Mouse (Mus musculus): ENCODE data around the gene Lpin2. TPM values are rescaled to one million over a fixed set of nuclear protein-coding genes. Genes with fewer than 3 reads are reported as not detected.
A peak's percentile ranks its signal among the peaks of the same experiment; 100 is the strongest.

Gene Lpin2
- polyA plus RNA-seq, 1 experiment = 7.6 TPM

DNA sequence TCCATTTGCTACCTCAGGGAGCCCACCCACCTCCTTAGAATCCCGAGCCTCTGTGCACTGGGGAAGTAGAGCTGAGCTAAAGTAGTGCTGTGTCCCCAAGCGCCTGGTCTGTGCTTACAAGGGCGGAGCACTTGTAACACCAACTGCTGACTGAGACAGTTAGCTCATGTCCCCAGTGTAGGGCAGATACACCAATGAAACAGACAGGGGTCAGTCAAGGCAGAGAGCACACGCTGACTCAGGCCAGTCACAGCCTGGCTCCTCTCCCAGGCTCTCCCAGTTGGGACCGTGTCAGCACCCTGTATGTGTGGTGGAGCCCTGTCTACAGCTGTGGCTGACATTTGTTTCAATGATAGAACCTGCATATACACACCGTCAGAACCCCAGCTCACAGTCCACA is 103.6 kb downstream of the Lpin2 start:
- H3K4me3 ChIP-seq (replicated peaks) = peak overlapping the region; percentile 79
- H3K27me3 ChIP-seq (replicated peaks) = no peaks in the 10 kb centered on the region
- no peaks in the 10 kb centered on the region for H3K9me3 ChIP-seq
- no peak for TF ChIP-seq FLI1 (IDR thresholded peaks at IDR 0.05; ENCODE audit: low read length)
- TF ChIP-seq GATA1 (IDR thresholded peaks at IDR 0.05; ENCODE audit: borderline replicate concordance, low read length) = no peak
- peaks cover 31% of the 10 kb centered on the region for H3K36me3 ChIP-seq (replicated peaks; ENCODE audit: low read length)
- peaks cover 90% of the 10 kb centered on the region for H3K4me1 ChIP-seq

- Histone ChIP-seq H3K27me3 (replicated peaks) (no peaks in the 10 kb centered on the region), H3K4me3 (replicated peaks) (peak overlapping the region; percentile 60), H3K4me1 (peaks cover 100% of the 10 kb centered on the region), H3K36me3 (replicated peaks; ENCODE audit: low read length) (peaks cover 26% of the 10 kb centered on the region), H3K9me3 (no peaks in the 10 kb centered on the region)
- TF ChIP-seq FLI1 (IDR thresholded peaks at IDR 0.05; ENCODE audit: low read length) = no peak
- no peak for TF ChIP-seq GATA1 (IDR thresholded peaks at IDR 0.05; ENCODE audit: borderline replicate concordance, low read length)
Measured at GRCm38 (mm10) chr17:71287586-71287985, 105.2 kb downstream of the Lpin2 start.

- H3K27me3 ChIP-seq (replicated peaks) = no peaks in the 10 kb centered on the region
- TF ChIP-seq GATA1 (IDR thresholded peaks at IDR 0.05; ENCODE audit: borderline replicate concordance, low read length) = no peak
- TF ChIP-seq FLI1 (IDR thresholded peaks at IDR 0.05; ENCODE audit: low read length) = no peak
- H3K4me1 ChIP-seq = peaks cover 100% of the 10 kb centered on the region
- H3K9me3 ChIP-seq = no peaks in the 10 kb centered on the region
- peak overlapping the region; percentile 66 for H3K4me3 ChIP-seq (replicated peaks)
- H3K36me3 ChIP-seq (replicated peaks; ENCODE audit: low read length) = peaks cover 26% of the 10 kb centered on the region
Measured at GRCm38 (mm10) chr17:71288145-71288758, 105.9 kb downstream of the Lpin2 start.

- Histone ChIP-seq H3K4me3 (replicated peaks) (no peak overlapping the region), H3K36me3 (replicated peaks; ENCODE audit: low read length) (peaks cover 27% of the 10 kb centered on the region), H3K9me3 (no peaks in the 10 kb centered on the region), H3K4me1 (peaks cover 100% of the 10 kb centered on the region), H3K27me3 (replicated peaks) (no peaks in the 10 kb centered on the region)
- TF ChIP-seq GATA1 (IDR thresholded peaks at IDR 0.05; ENCODE audit: borderline replicate concordance, low read length) (no peak), FLI1 (IDR thresholded peaks at IDR 0.05; ENCODE audit: low read length) (no peak)
Measured at GRCm38 (mm10) chr17:71288808-71289548, 106.6 kb downstream of the Lpin2 start.

GRCm38 (mm10) chr17:71289572-71290176 is 107.3 kb downstream of the Lpin2 start:
- peaks cover 100% of the 10 kb centered on the region for H3K4me1 ChIP-seq
- H3K36me3 ChIP-seq (replicated peaks; ENCODE audit: low read length) = peaks cover 33% of the 10 kb centered on the region
- no peaks in the 10 kb centered on the region for H3K27me3 ChIP-seq (replicated peaks)
- TF ChIP-seq FLI1 (IDR thresholded peaks at IDR 0.05; ENCODE audit: low read length) (no peak), GATA1 (IDR thresholded peaks at IDR 0.05; ENCODE audit: borderline replicate concordance, low read length) (no peak)
- H3K4me3 ChIP-seq (replicated peaks) = peak overlapping the region; percentile 54
- H3K9me3 ChIP-seq = no peaks in the 10 kb centered on the region

DNA sequence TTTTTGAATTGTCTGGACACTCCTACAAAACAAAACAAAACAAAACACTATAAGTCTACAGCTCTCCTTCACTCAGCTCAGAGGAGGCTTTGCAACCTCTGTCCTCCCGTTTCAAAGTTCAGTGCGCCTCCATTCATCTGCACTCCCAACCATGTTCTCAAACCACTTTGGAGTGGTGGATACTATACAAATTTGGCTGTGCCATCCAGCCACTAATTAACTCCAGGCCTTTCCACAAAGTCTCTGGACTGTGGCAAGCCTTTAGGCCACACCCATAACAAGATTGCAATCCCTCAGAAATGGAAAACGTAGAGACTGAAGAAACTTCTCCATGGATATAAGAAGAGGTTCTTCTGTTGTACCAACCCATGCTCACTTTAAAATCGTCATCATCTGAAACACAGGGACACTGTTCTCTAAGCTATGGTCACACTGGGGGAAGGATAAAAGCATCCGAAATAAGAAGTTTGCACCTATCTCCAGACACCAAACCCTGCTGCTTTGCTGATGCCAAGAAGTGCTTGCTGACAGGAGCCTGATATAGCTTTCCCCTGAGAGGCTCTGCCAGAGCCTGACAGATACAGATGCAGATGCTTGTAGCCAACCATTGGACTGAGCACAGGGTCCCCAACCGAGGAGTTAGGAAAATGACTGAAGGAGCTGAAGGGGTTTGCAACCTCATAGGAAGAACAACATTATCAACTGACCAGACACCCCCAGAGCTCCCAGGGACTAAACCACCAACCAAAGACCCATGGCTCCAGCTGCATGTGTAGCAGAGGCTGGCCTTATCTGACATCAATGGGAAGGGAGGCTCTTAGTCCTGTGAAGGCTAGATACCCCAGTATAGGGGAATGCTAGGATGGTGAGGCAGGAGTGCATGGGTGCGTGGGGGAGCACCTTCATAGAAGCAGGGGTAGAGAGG is 108.4 kb downstream of the Lpin2 start:
- Histone ChIP-seq H3K4me3 (replicated peaks) (peak overlapping the region; percentile 71), H3K9me3 (no peaks in the 10 kb centered on the region), H3K27me3 (replicated peaks) (no peaks in the 10 kb centered on the region), H3K36me3 (replicated peaks; ENCODE audit: low read length) (peaks cover 40% of the 10 kb centered on the region), H3K4me1 (peaks cover 96% of the 10 kb centered on the region)
- no peak for TF ChIP-seq GATA1 (IDR thresholded peaks at IDR 0.05; ENCODE audit: borderline replicate concordance, low read length)
- TF ChIP-seq FLI1 (IDR thresholded peaks at IDR 0.05; ENCODE audit: low read length) = no peak

DNA sequence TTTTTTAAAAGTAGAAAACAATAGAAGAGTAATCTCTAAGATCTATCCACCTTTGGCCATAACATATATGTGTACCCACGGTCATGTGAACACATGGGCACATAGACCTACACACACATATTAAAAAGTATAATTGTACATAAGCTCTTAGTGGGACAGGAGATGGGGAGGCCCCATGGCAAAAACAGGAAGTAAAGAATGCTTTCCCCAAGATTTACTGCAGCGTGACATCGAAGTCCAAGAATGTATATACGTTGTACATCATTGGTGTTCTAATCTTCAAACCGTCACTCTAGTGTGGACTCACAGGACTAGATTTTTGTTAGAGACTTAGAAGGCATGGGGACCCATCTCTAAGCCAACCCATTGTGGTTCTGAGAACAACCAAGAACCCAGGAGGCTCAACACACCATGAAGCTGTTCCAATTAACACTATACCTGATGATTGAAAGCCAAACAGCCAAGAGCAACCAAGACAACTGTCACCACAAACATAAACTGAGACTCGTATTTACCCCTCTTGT is 109.6 kb downstream of the Lpin2 start:
- Histone ChIP-seq H3K27me3 (replicated peaks) (no peaks in the 10 kb centered on the region), H3K36me3 (replicated peaks; ENCODE audit: low read length) (peaks cover 48% of the 10 kb centered on the region), H3K4me1 (peaks cover 92% of the 10 kb centered on the region), H3K4me3 (replicated peaks) (no peak overlapping the region), H3K9me3 (no peaks in the 10 kb centered on the region)
- TF ChIP-seq GATA1 (IDR thresholded peaks at IDR 0.05; ENCODE audit: borderline replicate concordance, low read length) (no peak), FLI1 (IDR thresholded peaks at IDR 0.05; ENCODE audit: low read length) (no peak)

DNA sequence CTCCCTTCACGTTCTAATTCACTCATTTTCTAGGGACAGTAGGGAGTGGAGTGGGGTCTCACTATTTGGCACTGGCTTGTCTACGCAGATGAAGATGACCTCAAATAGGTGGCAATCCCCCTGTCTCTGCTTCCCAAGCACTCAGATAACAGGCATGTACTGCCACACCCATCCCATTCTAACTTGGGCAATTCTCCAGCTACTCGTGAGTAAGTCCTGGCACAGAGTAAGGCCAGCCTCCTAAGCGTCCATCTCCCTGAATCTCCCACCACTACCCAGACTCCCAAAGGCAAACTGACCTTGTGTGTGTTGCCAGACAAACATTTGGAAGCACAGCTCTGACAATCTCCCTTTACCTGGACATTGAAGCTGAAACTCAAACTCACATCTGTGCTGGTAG is 110.5 kb downstream of the Lpin2 start:
- Histone ChIP-seq H3K27me3 (replicated peaks) (no peaks in the 10 kb centered on the region), H3K36me3 (replicated peaks; ENCODE audit: low read length) (peaks cover 54% of the 10 kb centered on the region), H3K9me3 (no peaks in the 10 kb centered on the region), H3K4me1 (peaks cover 92% of the 10 kb centered on the region), H3K4me3 (replicated peaks) (no peak overlapping the region)
- TF ChIP-seq GATA1 (IDR thresholded peaks at IDR 0.05; ENCODE audit: borderline replicate concordance, low read length) = no peak
- TF ChIP-seq FLI1 (IDR thresholded peaks at IDR 0.05; ENCODE audit: low read length) = no peak

DNA sequence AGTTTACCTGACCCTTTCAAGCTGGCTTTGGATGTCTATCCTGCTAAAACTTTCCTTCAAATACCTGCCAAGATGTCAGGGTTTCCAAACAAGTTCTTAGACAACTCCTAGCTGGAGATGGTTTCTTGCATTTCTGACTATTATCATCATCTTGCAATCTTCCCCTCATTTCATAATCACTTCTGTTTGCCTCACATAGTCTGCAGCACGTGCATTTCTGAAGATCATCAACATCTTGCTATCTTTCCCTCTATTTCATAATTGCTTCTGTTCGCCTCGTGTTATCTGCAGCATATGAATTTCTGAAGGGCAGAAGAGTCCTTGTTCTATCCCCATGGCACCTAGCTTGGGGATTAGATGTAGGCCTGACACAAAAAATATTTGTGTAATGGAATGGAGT is 112.2 kb downstream of the Lpin2 start:
- Histone ChIP-seq H3K9me3 (no peaks in the 10 kb centered on the region), H3K36me3 (replicated peaks; ENCODE audit: low read length) (peaks cover 68% of the 10 kb centered on the region), H3K4me1 (peaks cover 88% of the 10 kb centered on the region), H3K27me3 (replicated peaks) (no peaks in the 10 kb centered on the region), H3K4me3 (replicated peaks) (no peak overlapping the region)
- TF ChIP-seq FLI1 (IDR thresholded peaks at IDR 0.05; ENCODE audit: low read length) (no peak), GATA1 (IDR thresholded peaks at IDR 0.05; ENCODE audit: borderline replicate concordance, low read length) (no peak)

Other genes starting within 250 kb of the Lpin2 start
- 8.2 and 12.3 TPM in 2 replicates for gene Myom1, start 179.9 kb upstream of the Lpin2 start, polyA plus RNA-seq (2012; ENCODE audit: insufficient read depth, low replicate concordance)
- 12.3 and 26.2 TPM in 2 replicates for gene Myl12a, start 179.7 kb upstream of the Lpin2 start, polyA plus RNA-seq (2012; ENCODE audit: insufficient read depth, low replicate concordance)
- gene Emilin2, start 129.4 kb downstream of the Lpin2 start, polyA plus RNA-seq (2012; ENCODE audit: insufficient read depth, low replicate concordance) = 133 and 271 TPM in 2 replicates